Mouse (Mus musculus) left cerebral cortex, postnatal 36 days (tissue): ENCODE data around the gene Nrxn2. TPM values are rescaled to one million over a fixed set of nuclear protein-coding genes. Genes with fewer than 3 reads are reported as not detected.

Source experiments
- DNase-seq, 2 experiments: peaks; one replicate each; pipeline ENCODE4 v3.0.0; 2021 to 2022; ENCODE audit warnings: low spot score in 2 of 2, mixed read lengths in 1 of 2
- intact Hi-C: fragments of 180-260 bp; cut with DNase I; formaldehyde crosslinking; loops from one replicate; pipeline ENCODE4 v1.15.1; 2025
- total RNA-seq, 2 experiments: library from RNA; stranded (reverse); gene quantifications; 2 replicates each; pipeline ENCODE4 v1.2.3; 2021

Gene Nrxn2
- total RNA-seq, 2 experiments from 2014 or later = 635 to 658 TPM

DNA sequence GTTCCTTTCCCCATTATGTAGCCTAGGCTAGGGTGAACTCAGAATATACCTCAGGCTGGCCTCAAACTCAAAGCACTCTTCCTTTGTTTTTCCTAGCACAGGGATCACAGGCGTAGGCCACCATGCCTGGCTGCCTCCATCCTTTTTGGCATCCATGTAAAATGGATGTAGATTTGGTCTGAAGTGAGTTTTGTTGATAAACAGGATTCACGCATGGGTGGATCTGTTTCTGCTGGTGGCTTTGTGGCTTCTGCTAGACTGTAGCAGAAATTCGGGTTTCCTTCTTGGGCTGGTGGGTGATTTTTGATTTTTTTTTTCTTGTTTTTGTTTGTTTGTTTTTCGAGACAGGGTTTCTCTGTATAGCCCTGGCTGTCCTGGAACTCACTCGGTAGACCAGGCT is 8.6 kb upstream of the Nrxn2 start:
- intact Hi-C loops = no loop called here
- no peak for DNase-seq

DNA sequence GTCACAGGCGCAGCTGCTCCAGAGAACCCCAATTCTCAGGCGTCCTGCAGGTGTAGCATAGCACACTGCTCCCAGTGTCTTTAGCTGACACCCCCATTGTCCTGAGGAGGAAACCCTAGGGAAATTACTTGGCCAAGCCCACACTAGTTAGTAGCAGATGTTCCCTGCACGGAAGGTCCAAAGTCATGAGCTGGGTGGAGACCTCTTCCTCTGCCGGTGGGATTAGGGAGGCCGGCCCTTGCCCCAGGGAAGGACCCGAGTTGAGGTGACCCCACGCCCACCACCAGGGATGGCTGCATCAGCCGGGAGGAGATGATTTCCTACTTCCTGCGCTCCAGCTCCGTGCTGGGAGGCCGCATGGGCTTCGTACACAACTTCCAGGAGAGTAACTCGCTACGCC is 5.7 kb upstream of the Nrxn2 start:
- intact Hi-C loops = no loop called here

DNA sequence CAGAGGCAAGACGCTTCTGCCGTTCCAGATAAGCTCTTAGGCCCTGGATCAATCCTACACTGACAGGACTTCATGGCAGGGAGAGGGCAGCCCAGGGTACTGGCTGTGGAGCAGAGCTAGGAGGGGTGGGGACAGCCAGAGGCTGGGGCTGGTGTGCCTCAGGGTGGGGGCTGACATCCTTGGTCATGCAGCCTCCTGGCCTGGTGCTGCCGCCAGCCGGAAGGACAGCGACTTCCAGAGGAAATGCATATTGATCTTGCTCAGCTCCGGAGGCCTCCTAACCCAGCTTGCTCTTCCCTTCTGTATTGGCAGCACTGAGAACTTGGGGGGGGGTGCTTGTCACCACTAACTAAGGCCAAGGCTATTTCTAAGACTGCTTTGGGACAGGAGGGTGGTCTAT is 3.1 kb upstream of the Nrxn2 start:
- DNase-seq = no peak
- intact Hi-C loops = loop anchor here (5.0 kb wide), 2 partner anchors 37 to 48 kb away; no protein-coding TSS in a partner anchor

More for the DNA sequence above, 5.7 kb upstream of the Nrxn2 start:
- DNase-seq = no peak

DNA sequence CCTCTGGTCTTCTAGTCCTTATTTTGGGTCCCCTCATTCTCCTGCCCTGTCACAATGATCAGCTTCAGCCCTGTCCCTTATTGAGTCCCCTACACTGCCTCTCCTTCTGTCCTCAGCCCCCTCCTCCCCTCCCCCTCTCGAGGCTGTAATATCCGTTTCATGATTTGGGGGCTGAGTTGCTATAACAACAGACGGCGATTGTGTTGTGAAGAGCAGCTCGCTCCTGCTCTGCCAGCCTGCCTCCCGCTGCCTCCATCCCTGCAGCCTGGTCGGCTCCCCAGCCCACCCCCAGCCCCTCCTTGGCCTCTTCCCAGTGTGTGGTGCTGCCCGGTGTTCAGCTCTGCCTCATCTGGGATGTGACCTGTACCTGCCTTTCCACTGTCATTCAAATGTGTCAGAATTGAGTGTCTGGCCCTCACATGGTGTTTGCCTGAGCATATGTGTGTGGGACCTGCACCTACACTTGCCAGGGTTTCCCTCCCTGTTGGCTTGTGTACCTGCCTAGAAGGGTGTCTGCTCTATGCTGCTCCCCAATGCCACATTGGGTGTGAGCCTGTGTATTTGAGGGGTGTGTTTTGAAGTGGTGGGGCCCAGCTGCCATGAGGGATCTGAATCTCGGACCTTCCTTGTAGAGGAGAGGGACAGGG is 2.3 kb upstream of the Nrxn2 start:
- intact Hi-C loops = loop anchor here (5.0 kb wide), 2 partner anchors 36 to 49 kb away; no protein-coding TSS in a partner anchor
- DNase-seq = no peak

DNA sequence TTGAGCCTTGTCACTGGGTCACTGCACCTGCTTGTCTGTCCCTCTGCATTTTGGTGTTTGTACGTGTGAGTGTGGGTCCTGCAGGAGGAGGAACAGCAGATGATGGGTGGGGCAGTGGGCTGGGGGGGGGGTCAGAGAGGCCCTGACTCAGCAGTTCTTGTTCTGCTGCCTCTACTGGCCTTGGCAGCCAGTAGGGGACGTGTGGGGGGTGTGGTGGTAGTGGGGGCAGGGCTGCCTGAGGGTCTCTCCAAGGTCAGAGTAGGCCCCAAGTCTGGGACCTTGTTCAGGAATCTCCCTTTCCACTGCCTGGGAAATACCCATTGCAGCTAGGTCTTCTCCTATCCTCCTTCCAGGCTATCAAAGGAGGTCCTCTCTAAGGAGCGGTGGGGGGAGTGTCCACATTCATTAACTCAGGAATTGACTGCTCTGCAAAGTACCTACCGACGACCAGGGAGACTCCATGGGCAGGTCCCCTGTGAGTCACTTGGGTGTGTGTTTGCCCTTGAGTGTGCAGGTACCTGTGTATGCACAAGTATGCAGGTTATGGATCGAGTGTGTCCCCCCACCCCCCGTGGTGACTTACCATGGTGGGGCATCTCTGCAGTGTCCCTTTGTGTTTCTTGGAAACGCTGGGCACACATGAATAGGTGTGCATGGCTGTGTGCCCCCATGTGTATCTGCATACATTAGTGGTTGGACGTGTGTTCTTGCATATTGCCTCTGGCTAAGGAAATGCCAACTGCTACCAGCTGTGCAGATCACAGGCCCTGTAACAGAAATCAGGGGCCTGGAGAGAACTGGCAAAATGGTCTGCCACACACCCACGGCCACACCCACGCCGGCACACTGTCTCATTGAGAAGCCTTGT is 1.4 kb upstream of the Nrxn2 start:
- intact Hi-C loops = loop anchor here (5.0 kb wide), 2 partner anchors 35 to 50 kb away; no protein-coding TSS in a partner anchor
- no peak for DNase-seq

DNA sequence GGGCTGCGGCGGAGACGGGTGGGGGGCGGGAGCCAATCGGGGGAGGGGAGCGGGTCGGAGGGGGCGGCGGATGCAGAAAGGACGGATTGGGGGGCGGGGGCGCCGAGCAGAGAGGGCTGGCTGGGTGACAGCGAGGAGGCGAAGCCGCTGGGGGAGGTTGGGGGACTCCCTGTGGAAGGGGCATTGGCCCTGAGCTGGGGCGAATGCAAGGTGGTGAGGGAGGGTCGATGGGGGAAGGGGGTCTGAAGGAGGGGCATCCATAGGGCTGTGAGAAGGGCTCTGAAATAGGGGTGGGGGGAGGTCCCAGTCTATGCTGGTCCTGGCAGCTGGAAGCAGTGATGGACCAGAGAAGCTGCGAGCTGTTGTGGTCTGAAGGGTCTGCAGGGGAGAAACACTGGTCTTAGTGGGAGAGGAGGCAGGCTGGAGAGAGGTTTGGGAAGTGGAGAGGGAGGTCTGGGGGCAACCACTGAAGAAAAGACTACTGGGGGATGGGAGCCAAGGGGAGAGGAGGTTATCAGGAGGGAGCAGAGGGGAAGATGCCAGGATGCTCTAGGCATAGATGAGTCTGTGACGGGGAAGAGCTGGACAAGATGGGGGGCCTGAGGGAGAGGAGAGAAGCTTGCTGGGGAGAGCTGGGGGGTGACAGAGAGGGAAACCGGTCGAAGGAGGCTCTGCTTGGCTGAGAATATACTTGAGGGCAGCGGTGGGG is 607 bp downstream of the Nrxn2 start:
- DNase-seq = no peak
- intact Hi-C loops = loop anchor here (5.0 kb wide), 2 partner anchors 33 to 52 kb away; no protein-coding TSS in a partner anchor

DNA sequence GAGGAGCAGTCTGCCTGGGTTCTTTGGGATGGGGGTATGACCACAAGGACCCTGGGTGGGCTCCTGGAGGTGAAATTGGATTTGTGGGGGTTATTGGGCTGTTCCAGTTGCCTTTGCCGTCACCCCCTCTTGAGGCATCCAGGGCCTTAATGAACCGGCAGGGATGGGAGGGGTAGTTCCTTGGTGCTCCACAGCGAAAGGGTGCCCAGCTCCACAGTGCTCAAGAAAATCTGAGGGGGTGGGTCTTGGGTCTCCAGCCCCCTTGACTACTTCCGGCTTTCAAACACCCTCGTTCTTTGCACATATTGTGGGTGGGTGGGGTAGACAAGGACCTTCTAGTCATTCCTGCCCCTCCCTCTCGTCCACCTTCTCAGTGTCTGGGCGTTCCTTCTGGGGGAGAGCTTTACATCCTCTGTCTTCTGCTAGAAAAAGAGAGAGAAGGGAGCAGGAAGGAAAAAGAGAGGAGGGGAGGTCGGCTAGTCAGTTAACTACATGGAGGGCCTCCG is 1.3 kb downstream of the Nrxn2 start:
- DNase-seq = peak in 1 of 2 experiments; percentile 32
- intact Hi-C loops = loop anchor here (2.0 to 5.0 kb wide), 4 partner anchors 32 to 512 kb away; partner anchors contain the start of gene Kcnk4

DNA sequence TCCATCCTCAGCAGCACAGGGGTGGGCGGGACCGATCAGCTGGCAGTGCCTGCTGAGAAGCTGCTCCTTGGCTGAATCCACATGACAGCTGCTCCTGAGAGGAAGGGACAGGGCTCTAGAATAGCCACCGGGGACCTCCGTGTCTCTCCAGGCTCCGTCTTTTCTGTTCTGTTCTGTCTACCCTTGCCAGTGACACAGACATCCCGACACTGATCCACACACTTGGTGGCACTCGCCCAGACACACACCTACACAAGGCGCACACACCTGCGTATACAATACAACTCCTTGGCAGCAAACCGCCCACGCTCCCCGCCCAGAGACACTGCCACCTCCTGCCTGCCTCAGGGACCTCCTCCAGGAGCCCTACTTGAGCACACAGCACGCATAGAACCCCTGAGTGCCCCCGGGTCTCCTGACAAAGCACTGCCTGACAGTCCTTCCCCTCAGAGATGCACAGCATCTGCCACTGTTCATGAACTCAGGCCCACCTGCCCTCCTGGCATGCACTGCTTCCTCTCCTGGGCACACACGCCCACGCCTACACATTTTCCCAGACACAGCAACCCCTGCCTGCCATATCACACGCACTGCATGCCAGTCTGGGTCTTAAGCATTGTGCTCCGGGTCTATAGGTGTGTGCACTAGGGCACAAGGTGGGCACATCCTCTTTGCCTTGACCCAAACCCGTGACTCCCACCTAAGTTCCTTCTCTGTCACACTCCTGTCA is 2.1 kb downstream of the Nrxn2 start:
- peak in 1 of 2 experiments; percentile 76 for DNase-seq
- intact Hi-C loops = loop anchor here (2.0 to 5.0 kb wide), 2 partner anchors 44 to 512 kb away; partner anchors contain the start of gene Kcnk4

DNA sequence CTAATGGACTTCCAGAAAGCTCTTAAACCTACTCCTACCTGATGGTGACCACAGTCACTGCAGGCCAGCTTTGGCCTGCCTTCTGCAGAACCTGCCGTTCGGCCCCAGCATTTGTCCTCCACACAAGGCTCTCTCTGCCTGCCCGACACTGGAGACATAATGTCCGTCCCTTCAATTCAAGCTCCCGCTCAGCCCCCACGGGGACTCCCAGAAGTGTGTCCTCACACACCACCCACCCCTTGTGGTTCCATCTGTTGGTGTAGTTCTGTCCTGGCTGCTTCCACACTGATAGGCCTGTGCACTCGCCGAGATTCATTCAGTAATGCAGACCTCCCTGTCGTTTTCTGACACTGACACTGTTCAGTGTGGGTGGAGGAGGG is 2.7 kb downstream of the Nrxn2 start:
- intact Hi-C loops = loop anchor here (2.0 to 5.0 kb wide), 2 partner anchors 44 to 511 kb away; partner anchors contain the start of gene Kcnk4

DNA sequence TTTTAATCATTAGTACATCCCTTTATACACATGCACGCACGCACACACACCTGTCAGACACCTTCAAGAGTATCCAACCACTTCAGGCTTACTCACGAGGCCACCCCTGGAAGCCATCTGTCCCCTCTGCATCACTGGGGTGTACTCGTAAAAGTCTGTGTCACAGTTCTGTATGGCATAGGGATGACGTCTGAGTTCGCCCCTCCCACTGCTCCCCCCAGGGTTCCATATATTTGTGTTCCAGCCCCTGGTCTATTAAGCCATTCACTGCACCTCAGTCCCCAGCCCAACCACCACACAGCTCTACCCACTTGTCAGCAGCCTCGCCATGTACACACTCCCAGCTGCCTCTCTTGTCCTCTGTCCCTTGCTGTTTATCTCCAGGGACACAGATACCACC is 3.5 kb downstream of the Nrxn2 start:
- no peak for DNase-seq
- intact Hi-C loops = loop anchor here (5.0 kb wide), 1 partner anchor 510 kb away; the partner anchor contains the start of gene Kcnk4

More for the DNA sequence above, 2.7 kb downstream of the Nrxn2 start:
- DNase-seq = peak; percentile 71 to 75

DNA sequence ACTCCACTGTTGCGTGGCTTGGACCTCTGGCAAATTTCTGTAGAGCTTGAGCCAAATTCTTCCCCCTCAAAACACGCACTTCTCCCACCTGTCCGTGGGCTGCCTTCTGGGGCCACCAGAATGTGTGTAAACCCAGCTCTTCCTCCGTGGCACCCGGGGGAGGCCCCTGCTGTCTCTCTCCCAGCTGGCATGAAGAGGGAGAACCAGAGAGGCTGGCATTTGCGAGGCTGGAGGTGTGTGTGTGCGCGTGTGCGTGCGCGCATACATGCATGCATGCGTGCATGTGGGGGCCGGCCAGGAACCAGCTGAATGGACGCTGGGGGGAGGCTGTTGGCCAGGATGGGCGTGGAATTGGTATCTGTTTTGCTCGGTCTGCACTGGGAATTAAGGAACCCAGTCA is 4.7 kb downstream of the Nrxn2 start:
- intact Hi-C loops = loop anchor here (5.0 kb wide), 1 partner anchor 509 kb away; the partner anchor contains the start of gene Kcnk4
- DNase-seq = peak; percentile 76 to 84

DNA sequence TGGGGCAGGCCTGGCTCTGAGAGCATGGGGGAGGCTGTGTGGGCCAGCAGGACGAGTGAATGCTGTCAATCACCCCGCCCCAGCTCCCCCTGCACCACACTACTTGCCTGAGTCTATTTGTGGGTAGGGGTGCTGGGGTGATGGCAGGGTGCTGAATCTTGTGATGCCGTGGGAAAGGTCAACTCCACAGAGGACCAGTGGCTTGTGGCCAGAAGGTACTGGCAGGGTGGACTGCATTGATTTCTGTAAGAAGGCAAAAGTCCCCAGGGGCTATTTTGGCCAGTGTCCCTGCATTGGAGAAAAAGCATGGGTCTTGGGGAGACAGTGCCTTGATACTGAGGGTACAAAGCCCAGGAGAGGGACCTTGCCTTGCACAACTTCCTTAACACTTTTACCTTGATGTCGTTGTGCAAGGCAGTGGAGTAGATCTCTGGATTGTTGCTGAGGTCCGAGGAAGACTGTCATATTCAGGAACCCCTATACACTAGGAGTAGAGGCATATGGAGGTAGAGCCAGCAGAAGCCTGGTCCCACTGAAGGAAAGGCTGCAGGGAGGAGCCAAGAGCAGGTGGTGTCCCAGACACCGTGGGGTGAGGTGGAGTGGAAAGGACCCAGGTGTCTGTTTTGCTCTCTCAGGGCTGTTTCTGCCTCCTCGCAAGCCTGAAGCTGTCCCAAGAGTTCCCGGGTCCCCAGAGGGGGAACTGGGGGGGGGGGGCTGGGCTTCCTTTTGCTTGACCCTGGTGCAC is 5.8 kb downstream of the Nrxn2 start:
- intact Hi-C loops = loop anchor here (5.0 kb wide), 1 partner anchor 508 kb away; the partner anchor contains the start of gene Kcnk4
- DNase-seq = no peak

DNA sequence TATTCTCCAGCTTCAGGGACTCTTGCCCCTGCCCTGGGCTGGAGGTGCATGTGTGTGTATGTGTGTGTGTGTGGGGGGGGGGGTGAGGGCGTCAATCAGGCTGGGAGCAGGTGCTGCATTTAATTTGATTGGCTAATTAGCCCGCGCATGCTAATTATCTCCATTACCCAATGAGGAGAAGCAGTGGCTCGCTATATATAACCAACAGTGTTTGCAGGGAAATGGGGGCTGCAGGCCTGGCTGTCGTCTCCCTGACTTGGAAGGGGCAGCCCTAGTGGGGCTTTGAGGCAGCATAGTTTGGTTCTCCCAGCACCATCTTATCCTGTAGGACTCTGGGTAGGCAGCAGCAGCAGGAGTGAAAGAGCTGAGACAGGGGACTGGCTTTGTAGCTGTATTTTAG is 7.1 kb downstream of the Nrxn2 start:
- intact Hi-C loops = no loop called here
- DNase-seq = no peak

DNA sequence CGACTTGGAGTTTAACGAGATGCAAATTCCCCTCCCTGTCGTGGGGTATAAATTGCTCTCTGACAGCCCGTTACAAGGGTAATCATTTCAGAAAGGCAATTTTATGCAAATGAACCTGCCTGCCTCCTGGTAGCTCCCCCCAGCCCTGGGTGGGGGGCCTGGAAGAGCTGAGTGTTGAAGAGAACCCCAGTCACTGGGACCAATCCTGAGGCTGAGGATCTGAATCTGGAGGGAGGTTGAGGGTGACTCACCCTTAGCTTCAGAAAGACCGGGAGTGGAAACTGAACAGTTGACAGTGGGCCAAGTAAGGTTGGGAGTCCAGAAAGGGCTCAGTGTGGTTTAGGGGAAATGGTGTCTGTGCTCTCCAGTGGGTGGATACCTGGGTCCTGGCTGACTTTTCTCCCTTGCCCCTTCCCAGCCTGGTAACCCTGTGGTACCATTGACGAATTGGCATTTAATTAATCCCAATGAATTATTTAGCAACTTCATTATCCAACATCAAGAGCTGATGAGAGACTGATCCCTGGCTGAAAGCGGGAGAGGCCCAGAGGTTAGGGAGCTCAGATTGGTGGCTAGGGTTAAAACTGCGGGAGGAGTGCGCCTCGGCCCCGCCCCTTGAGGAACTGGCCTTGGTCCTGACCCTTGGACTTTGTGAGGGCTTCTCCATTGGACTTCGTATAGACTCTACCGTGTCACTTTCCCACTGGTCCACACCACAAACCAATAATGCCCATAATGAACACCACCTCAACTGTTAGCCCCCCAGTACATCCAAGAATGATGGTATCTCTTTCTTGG is 8.4 kb downstream of the Nrxn2 start:
- intact Hi-C loops = no loop called here
- DNase-seq = no peak

DNA sequence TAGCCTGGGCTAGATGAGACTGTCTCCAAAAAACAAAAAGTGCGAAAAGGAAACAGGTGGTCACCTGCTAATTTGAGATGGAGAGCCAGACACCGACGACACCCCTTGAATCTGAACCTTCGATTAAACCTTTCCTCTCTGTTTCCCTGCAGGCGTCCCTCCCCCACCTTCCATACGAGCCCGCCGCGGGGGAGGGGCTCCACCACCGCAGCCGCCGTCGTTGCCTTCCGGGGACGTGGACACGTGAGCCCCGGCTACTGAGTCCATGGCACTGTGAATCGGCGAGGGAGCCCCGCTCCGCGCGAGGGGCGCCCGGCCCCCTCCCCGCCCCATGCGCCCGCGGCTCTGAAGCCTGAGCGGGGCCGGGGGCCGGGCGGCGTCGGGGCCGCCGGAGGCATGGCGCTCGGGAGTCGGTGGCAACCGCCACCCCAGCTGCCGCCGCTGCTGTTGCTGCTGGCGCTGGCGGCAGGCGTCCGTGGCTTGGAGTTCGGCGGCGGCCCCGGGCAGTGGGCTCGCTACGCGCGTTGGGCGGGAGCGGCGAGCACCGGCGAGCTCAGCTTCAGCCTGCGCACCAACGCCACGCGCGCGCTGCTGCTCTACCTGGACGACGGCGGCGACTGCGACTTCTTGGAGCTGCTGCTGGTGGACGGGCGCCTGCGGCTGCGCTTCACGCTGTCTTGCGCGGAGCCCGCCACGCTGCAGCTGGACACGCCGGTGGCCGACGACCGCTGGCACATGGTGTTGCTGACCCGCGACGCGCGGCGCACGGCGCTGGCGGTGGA is 9.3 kb downstream of the Nrxn2 start:
- no peak for DNase-seq
- intact Hi-C loops = no loop called here

DNA sequence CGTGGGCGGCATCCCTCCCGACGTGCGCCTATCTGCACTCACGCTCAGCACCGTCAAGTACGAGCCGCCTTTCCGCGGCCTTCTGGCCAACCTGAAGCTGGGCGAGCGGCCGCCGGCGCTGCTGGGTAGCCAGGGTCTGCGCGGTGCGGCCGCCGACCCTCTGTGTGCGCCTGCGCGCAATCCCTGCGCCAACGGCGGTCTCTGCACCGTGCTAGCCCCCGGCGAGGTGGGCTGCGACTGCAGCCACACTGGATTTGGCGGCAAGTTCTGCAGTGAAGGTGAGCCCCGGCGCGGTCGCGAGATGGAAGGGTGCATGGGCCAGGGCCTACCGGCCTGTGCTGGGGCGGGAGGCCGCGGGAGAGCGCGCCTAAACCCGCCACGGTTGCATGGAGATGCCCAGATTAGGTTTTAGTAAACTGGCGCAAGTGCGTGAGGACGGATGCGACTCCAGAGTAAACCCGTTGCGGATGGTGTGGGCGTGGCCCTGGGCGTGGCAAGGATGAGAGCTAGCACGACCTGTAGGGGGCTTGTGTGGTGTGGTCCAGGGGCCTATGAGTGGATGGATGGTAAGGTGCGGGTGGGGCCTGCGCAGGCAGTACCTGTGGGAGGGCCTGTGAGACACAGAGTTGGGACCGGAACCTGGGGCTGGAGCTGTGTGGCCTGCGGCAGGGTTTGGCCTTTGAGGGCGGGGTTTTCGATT is 10.1 kb downstream of the Nrxn2 start:
- intact Hi-C loops = no loop called here
- no peak for DNase-seq
